Mouse (Mus musculus): Measurements from ENCODE around the gene Ptpn3. TPM values are rescaled to one million over a fixed set of nuclear protein-coding genes. Genes with fewer than 3 reads are reported as not detected.

Gene Ptpn3
- polyA plus RNA-seq, 1 experiment from 2014 or later, result 3.3 TPM

GRCm38 (mm10) chr4:57232439-57232838 is 69.2 kb downstream of the Ptpn3 start:
- no peak for ATAC-seq (ENCODE audit: insufficient number of reproducible peaks, insufficient read depth, low FRiP score, low read depth)
- H3K4me3 ChIP-seq (ENCODE audit: control insufficient read depth in 1 of 2, insufficient read depth in 1 of 2, low read depth in 1 of 2, low read length in 2 of 2), result no peak overlapping the region
- no peak overlapping the region for H3K4me2 ChIP-seq (ENCODE audit: low read length)
- 0 out of 2 replicates have a peak, but pooled peaks cover 5% of the 10 kb centered on the region for H3K36me3 ChIP-seq (ENCODE audit: control insufficient read depth, insufficient read depth, low read length)
- WGBS, result 92% methylated on average over 8 of the region's 8 CpGs
- peaks cover 9 to 13% of the 10 kb centered on the region in 2 experiments; a peak in 3 of 4 replicates for H3K4me1 ChIP-seq (ENCODE audit: control insufficient read depth in 2 of 2, insufficient read depth in 2 of 2, low read length in 2 of 2)
- H3K9ac ChIP-seq (ENCODE audit: low read length), result no peak overlapping the region
- no peaks in the 10 kb centered on the region for H3K9me3 ChIP-seq (ENCODE audit: control insufficient read depth, low read length)
- H3K27me3 ChIP-seq (ENCODE audit: control insufficient read depth, insufficient read depth, low read length), result no peaks in the 10 kb centered on the region
- H3K27ac ChIP-seq (replicated peaks in 1 of 2; ENCODE audit: control insufficient read depth in 1 of 2, insufficient read depth in 1 of 2, low read depth in 2 of 2, low read length in 2 of 2), result no peak overlapping the region

GRCm38 (mm10) chr4:57231323-57231722 is 70.3 kb downstream of the Ptpn3 start:
- Histone ChIP-seq H3K9ac (ENCODE audit: low read length) (no peak overlapping the region), H3K4me1 (ENCODE audit: control insufficient read depth in 2 of 2, insufficient read depth in 2 of 2, low read length in 2 of 2) (peaks cover 7 to 9% of the 10 kb centered on the region in 2 experiments; a peak in 2 of 4 replicates), H3K27ac (replicated peaks in 1 of 2; ENCODE audit: control insufficient read depth in 1 of 2, insufficient read depth in 1 of 2, low read depth in 2 of 2, low read length in 2 of 2) (no peak overlapping the region), H3K9me3 (ENCODE audit: control insufficient read depth, low read length) (no peaks in the 10 kb centered on the region), H3K4me2 (ENCODE audit: low read length) (no peak overlapping the region), H3K4me3 (ENCODE audit: control insufficient read depth in 1 of 2, insufficient read depth in 1 of 2, low read depth in 1 of 2, low read length in 2 of 2) (no peak overlapping the region), H3K27me3 (ENCODE audit: control insufficient read depth, insufficient read depth, low read length) (no peaks in the 10 kb centered on the region), H3K36me3 (ENCODE audit: control insufficient read depth, insufficient read depth, low read length) (0 out of 2 replicates have a peak, but pooled peaks cover 5% of the 10 kb centered on the region)
- 87% methylated on average over 9 of the region's 9 CpGs for WGBS
- ATAC-seq (ENCODE audit: insufficient number of reproducible peaks, insufficient read depth, low FRiP score, low read depth), result no peak

GRCm38 (mm10) chr4:57230341-57230740 is 71.3 kb downstream of the Ptpn3 start:
- no peak overlapping the region for H3K27ac ChIP-seq (replicated peaks in 1 of 2; ENCODE audit: control insufficient read depth in 1 of 2, insufficient read depth in 1 of 2, low read depth in 2 of 2, low read length in 2 of 2)
- H3K4me2 ChIP-seq (ENCODE audit: low read length), result no peak overlapping the region
- no peak overlapping the region for H3K4me3 ChIP-seq (ENCODE audit: control insufficient read depth in 1 of 2, insufficient read depth in 1 of 2, low read depth in 1 of 2, low read length in 2 of 2)
- H3K9ac ChIP-seq (ENCODE audit: low read length), result no peak overlapping the region
- H3K9me3 ChIP-seq (ENCODE audit: control insufficient read depth, low read length), result no peaks in the 10 kb centered on the region
- 85% methylated on average over 7 of the region's 7 CpGs for WGBS
- no peak for ATAC-seq (ENCODE audit: insufficient number of reproducible peaks, insufficient read depth, low FRiP score, low read depth)
- H3K4me1 ChIP-seq (ENCODE audit: control insufficient read depth in 2 of 2, insufficient read depth in 2 of 2, low read length in 2 of 2), result peaks cover 2 to 5% of the 10 kb centered on the region in 2 experiments; a peak in 1 of 4 replicates
- no peaks in the 10 kb centered on the region for H3K27me3 ChIP-seq (ENCODE audit: control insufficient read depth, insufficient read depth, low read length)
- H3K36me3 ChIP-seq (ENCODE audit: control insufficient read depth, insufficient read depth, low read length), result peaks cover 5% of the 10 kb centered on the region; the same call in 1 of the 2 replicates

DNA sequence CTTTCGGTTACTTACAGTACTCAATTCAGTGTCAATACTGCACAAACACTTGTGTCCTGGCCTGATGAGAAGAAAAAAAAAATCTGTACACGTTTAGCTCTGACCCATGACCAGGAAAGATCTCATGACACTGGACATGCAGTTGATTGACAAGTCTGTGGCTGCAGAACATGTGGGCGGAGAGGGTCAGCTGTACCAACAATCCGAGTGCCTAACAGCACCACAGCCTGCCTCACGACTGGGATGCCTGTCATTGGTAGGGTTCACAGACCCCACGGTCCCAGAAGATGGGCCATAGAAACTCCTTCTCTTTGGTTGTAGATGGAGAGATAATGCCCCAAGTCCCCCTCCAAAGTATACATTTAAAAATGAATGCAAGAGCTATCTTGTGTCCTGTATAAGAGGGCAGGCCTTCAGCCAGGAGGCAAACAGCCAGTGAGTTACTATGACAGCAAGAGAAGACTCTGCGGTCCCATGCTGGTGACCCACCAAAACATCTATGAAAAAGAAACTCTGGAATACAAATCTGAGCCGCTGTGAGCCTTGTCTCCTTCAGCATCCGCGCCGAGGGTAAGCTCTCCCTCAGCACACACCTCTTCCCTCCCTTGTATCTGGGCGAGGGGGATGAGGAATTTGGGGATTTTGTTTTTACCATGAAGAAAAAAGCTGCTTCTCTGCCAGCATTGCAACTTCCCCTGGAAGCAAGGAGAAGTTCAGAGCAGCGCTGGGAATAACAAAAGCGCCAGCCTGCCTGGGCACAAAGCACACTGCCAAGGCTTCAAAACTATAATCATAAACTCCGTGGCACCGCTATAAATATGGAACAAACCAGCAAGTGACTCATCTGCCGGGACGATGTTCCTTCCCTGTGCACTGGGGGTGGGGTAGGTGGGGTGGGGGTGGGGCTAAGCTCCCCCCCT is 72.8 kb downstream of the Ptpn3 start:
- Histone ChIP-seq H3K4me3 (ENCODE audit: control insufficient read depth in 1 of 2, insufficient read depth in 1 of 2, low read depth in 1 of 2, low read length in 2 of 2) (no peak overlapping the region), H3K27me3 (ENCODE audit: control insufficient read depth, insufficient read depth, low read length) (no peaks in the 10 kb centered on the region), H3K9ac (ENCODE audit: low read length) (no peak overlapping the region), H3K4me2 (ENCODE audit: low read length) (no peak overlapping the region), H3K9me3 (ENCODE audit: control insufficient read depth, low read length) (no peaks in the 10 kb centered on the region), H3K36me3 (ENCODE audit: control insufficient read depth, insufficient read depth, low read length) (peaks cover 5% of the 10 kb centered on the region; the same call in 1 of the 2 replicates), H3K4me1 (ENCODE audit: control insufficient read depth in 2 of 2, insufficient read depth in 2 of 2, low read length in 2 of 2) (no peaks in the 10 kb centered on the region), H3K27ac (replicated peaks in 1 of 2; ENCODE audit: control insufficient read depth in 1 of 2, insufficient read depth in 1 of 2, low read depth in 2 of 2, low read length in 2 of 2) (no peak overlapping the region)
- 73% methylated on average over 18 of the region's 18 CpGs for WGBS
- ATAC-seq (ENCODE audit: insufficient number of reproducible peaks, insufficient read depth, low FRiP score, low read depth), result no peak

GRCm38 (mm10) chr4:57224776-57225175 is 76.9 kb downstream of the Ptpn3 start:
- 94% methylated on average over 2 of the region's 2 CpGs for WGBS
- no peak for ATAC-seq (ENCODE audit: insufficient number of reproducible peaks, insufficient read depth, low FRiP score, low read depth)
- no peak overlapping the region for H3K27ac ChIP-seq (replicated peaks in 1 of 2; ENCODE audit: control insufficient read depth in 1 of 2, insufficient read depth in 1 of 2, low read depth in 2 of 2, low read length in 2 of 2)
- no peak overlapping the region for H3K9ac ChIP-seq (ENCODE audit: low read length)
- no peak overlapping the region for H3K4me2 ChIP-seq (ENCODE audit: low read length)
- H3K4me1 ChIP-seq (ENCODE audit: control insufficient read depth in 2 of 2, insufficient read depth in 2 of 2, low read length in 2 of 2), result no peaks in the 10 kb centered on the region
- no peaks in the 10 kb centered on the region for H3K9me3 ChIP-seq (ENCODE audit: control insufficient read depth, low read length)
- no peaks in the 10 kb centered on the region; the same call in 1 of the 2 replicates for H3K36me3 ChIP-seq (ENCODE audit: control insufficient read depth, insufficient read depth, low read length)
- no peak overlapping the region for H3K4me3 ChIP-seq (ENCODE audit: control insufficient read depth in 1 of 2, insufficient read depth in 1 of 2, low read depth in 1 of 2, low read length in 2 of 2)
- no peaks in the 10 kb centered on the region for H3K27me3 ChIP-seq (ENCODE audit: control insufficient read depth, insufficient read depth, low read length)

DNA sequence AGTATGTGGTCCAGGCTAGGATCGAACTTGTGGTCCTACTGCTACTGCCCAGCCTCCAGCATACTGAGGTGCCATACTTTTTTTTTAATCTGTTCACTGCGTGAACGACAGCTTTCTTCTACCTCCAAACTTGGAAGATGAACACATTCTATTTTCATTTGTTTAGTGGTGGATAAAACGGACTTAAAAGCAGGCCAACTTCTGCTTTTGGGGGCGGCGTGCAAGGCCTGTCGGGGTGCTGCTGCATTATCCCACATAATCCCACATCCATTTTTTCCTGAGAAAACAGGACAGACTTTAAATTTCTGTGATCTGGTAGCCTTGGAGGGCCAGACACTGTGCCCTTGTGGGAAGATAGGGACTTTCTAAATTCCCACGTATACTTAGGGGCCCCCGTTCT is 83.9 kb downstream of the Ptpn3 start:
- ATAC-seq (ENCODE audit: insufficient number of reproducible peaks, insufficient read depth, low FRiP score, low read depth), result no peak
- Histone ChIP-seq H3K4me2 (ENCODE audit: low read length) (no peak overlapping the region), H3K27me3 (ENCODE audit: control insufficient read depth, insufficient read depth, low read length) (no peaks in the 10 kb centered on the region), H3K4me1 (ENCODE audit: control insufficient read depth in 2 of 2, insufficient read depth in 2 of 2, low read length in 2 of 2) (0 out of 4 replicates have a peak, but pooled peaks cover 0 to 2% of the 10 kb centered on the region in 2 experiments), H3K27ac (replicated peaks in 1 of 2; ENCODE audit: control insufficient read depth in 1 of 2, insufficient read depth in 1 of 2, low read depth in 2 of 2, low read length in 2 of 2) (no peak overlapping the region), H3K9me3 (ENCODE audit: control insufficient read depth, low read length) (no peaks in the 10 kb centered on the region), H3K9ac (ENCODE audit: low read length) (no peak overlapping the region), H3K4me3 (ENCODE audit: control insufficient read depth in 1 of 2, insufficient read depth in 1 of 2, low read depth in 1 of 2, low read length in 2 of 2) (no peak overlapping the region), H3K36me3 (ENCODE audit: control insufficient read depth, insufficient read depth, low read length) (0 out of 2 replicates have a peak, but pooled peaks cover 4% of the 10 kb centered on the region)
- 86% methylated on average over 9 of the region's 9 CpGs for WGBS

- Histone ChIP-seq H3K27ac (replicated peaks in 1 of 2; ENCODE audit: control insufficient read depth in 1 of 2, insufficient read depth in 1 of 2, low read depth in 2 of 2, low read length in 2 of 2) (no peak overlapping the region), H3K9me3 (ENCODE audit: control insufficient read depth, low read length) (no peaks in the 10 kb centered on the region), H3K9ac (ENCODE audit: low read length) (no peak overlapping the region), H3K36me3 (ENCODE audit: control insufficient read depth, insufficient read depth, low read length) (0 out of 2 replicates have a peak, but pooled peaks cover 4% of the 10 kb centered on the region), H3K4me3 (ENCODE audit: control insufficient read depth in 1 of 2, insufficient read depth in 1 of 2, low read depth in 1 of 2, low read length in 2 of 2) (no peak overlapping the region), H3K4me2 (ENCODE audit: low read length) (no peak overlapping the region), H3K27me3 (ENCODE audit: control insufficient read depth, insufficient read depth, low read length) (no peaks in the 10 kb centered on the region), H3K4me1 (ENCODE audit: control insufficient read depth in 2 of 2, insufficient read depth in 2 of 2, low read length in 2 of 2) (0 out of 4 replicates have a peak, but pooled peaks cover 0 to 2% of the 10 kb centered on the region in 2 experiments)
- 96% methylated on average over 4 of the region's 4 CpGs for WGBS
- no peak for ATAC-seq (ENCODE audit: insufficient number of reproducible peaks, insufficient read depth, low FRiP score, low read depth)
Observed at GRCm38 (mm10) chr4:57216535-57216934, 85.1 kb downstream of the Ptpn3 start.

Data from heart, embryonic 14.5 days (tissue).